Mouse (Mus musculus) limb, embryonic 12.5 days (tissue): Measurements from ENCODE around the gene Thbs4. TPM values are rescaled to one million over a fixed set of nuclear protein-coding genes. Genes with fewer than 3 reads are reported as not detected.
"Not testable (repeated sequence)": the region's sequence is repeated elsewhere in the genome, so short reads cannot be mapped to it uniquely, and the experiment has no call there.

Experiments
- ATAC-seq: fragments of 200-750 bp; cut with Nextera tagmentation; 2 replicates; pipeline ENCODE4 v1.8.0; 2017; ENCODE audit warnings: low read depth, moderate TSS enrichment; ENCODE audit not compliant: insufficient number of reproducible peaks, insufficient read depth, low FRiP score, low TSS enrichment
- H3K27ac ChIP-seq: fragments of 300-500 bp; sonication (generic); 2 replicates; pipeline ENCODE4 v1.5.1; 2016; ENCODE audit warnings: mild to moderate bottlenecking, moderate library complexity
- H3K27me3 ChIP-seq: fragments of 300-500 bp; sonication (generic); 2 replicates; pipeline ENCODE4 v1.6.1; 2016; ENCODE audit warnings: mild to moderate bottlenecking, moderate library complexity
- H3K36me3 ChIP-seq: fragments of 300-500 bp; sonication (generic); 2 replicates; pipeline ENCODE4 v1.6.1; 2016; ENCODE audit warnings: mild to moderate bottlenecking, moderate library complexity
- H3K4me1 ChIP-seq: fragments of 300-500 bp; sonication (generic); replicated peaks from 2 replicates; pipeline ENCODE4 v1.6.1; 2016
- H3K4me2 ChIP-seq: fragments of 300-500 bp; sonication (generic); 2 replicates; pipeline ENCODE4 v1.6.1; 2016; ENCODE audit warnings: mild to moderate bottlenecking, moderate library complexity
- H3K4me3 ChIP-seq: fragments of 300-500 bp; sonication (generic); replicated peaks from 2 replicates; pipeline ENCODE4 v1.5.1; 2016; ENCODE audit warnings: mild to moderate bottlenecking
- H3K9ac ChIP-seq: fragments of 300-500 bp; sonication (generic); replicated peaks from 2 replicates; pipeline ENCODE4 v1.6.1; 2016; ENCODE audit warnings: mild to moderate bottlenecking, moderate library complexity
- H3K9me3 ChIP-seq: fragments of 300-500 bp; sonication (generic); 2 replicates; pipeline ENCODE4 v1.6.1; 2016; ENCODE audit warnings: mild to moderate bottlenecking, moderate library complexity
- WGBS: fragments of 180-500 bp; shearing (Covaris S2); methylation state at CpG from one replicate; pipeline ENCODE4 v1.1.7; 2016; 5-methylcytosine and 5-hydroxymethylcytosine counted together
- polyA plus RNA-seq: library from polyadenylated mRNA; unstranded; fragments of >200 nt; fragmentation: Nextera tagmentation; extraction: Ambion mirVana; gene quantifications from 2 replicates; pipeline ENCODE4 v1.2.1, GENCODE M21; 2016

Gene Thbs4
- polyA plus RNA-seq, result 2.9 and 4.1 TPM in 2 replicates

GRCm38 (mm10) chr13:92794462-92795214 lies at the start of gene Thbs4:
Thbs4 (minus strand) TSS chr13:92794818.
- H3K9me3 ChIP-seq, result no peaks in the 10 kb centered on the region
- H3K27ac ChIP-seq, result no peak within 1 kb of the TSS
- H3K4me3 ChIP-seq, result peak within 1 kb of the TSS; percentile 46
- H3K9ac ChIP-seq, result peak within 1 kb of the TSS; percentile 48
- WGBS, result 6% methylated on average over 40 of the region's 45 CpGs
- H3K27me3 ChIP-seq, result peaks cover 34% of the 10 kb centered on the region
- no peaks in the 10 kb centered on the region for H3K36me3 ChIP-seq
- peak; percentile 67; the same call in 1 of the 2 replicates for ATAC-seq
- H3K4me1 ChIP-seq, result peaks cover 10% of the 10 kb centered on the region
- peak within 1 kb of the TSS; percentile 74 for H3K4me2 ChIP-seq

GRCm38 (mm10) chr13:92833162-92833561 lies 38.5 kb upstream of the Thbs4 start:
- ATAC-seq, result no peak
- H3K4me2 ChIP-seq, result no peak overlapping the region
- H3K27ac ChIP-seq, result no peak overlapping the region
- H3K36me3 ChIP-seq, result no peaks in the 10 kb centered on the region
- no peaks in the 10 kb centered on the region for H3K4me1 ChIP-seq
- no peaks in the 10 kb centered on the region for H3K9me3 ChIP-seq
- no peak overlapping the region for H3K4me3 ChIP-seq
- H3K27me3 ChIP-seq, result no peaks in the 10 kb centered on the region
- WGBS, result 91% methylated on average over 4 of the region's 4 CpGs
- no peak overlapping the region for H3K9ac ChIP-seq

GRCm38 (mm10) chr13:92828820-92829219 lies 34.2 kb upstream of the Thbs4 start:
- WGBS, result 58% methylated on average over 10 of the region's 10 CpGs
- Histone ChIP-seq H3K9ac (no peak overlapping the region), H3K4me3 (no peak overlapping the region), H3K4me2 (0 out of 2 replicates have a peak overlapping the region, but pooled peaks have one; percentile 6), H3K9me3 (no peaks in the 10 kb centered on the region), H3K27me3 (no peaks in the 10 kb centered on the region), H3K27ac (no peak overlapping the region), H3K4me1 (no peaks in the 10 kb centered on the region), H3K36me3 (no peaks in the 10 kb centered on the region)
- no peak for ATAC-seq

GRCm38 (mm10) chr13:92817357-92817756 lies 22.7 kb upstream of the Thbs4 start:
- H3K4me1 ChIP-seq, result 0 out of 2 replicates have a peak, but pooled peaks cover under 1% of the 10 kb centered on the region
- no peaks in the 10 kb centered on the region for H3K9me3 ChIP-seq
- WGBS, result 61% methylated on average over 3 of the region's 3 CpGs
- no peak overlapping the region for H3K9ac ChIP-seq
- ATAC-seq, result no peak
- no peaks in the 10 kb centered on the region for H3K36me3 ChIP-seq
- H3K27ac ChIP-seq, result no peak overlapping the region
- no peak overlapping the region for H3K4me2 ChIP-seq
- H3K27me3 ChIP-seq, result no peaks in the 10 kb centered on the region
- no peak overlapping the region for H3K4me3 ChIP-seq

- ATAC-seq, result no peak
- H3K36me3 ChIP-seq, result no peaks in the 10 kb centered on the region
- no peak overlapping the region for H3K4me2 ChIP-seq
- no peak overlapping the region for H3K27ac ChIP-seq
- no peak overlapping the region for H3K9ac ChIP-seq
- WGBS, result 79% methylated on average over 5 of the region's 5 CpGs
- peaks cover 8% of the 10 kb centered on the region; the same call in 1 of the 2 replicates for H3K4me1 ChIP-seq
- no peaks in the 10 kb centered on the region for H3K27me3 ChIP-seq
- no peak overlapping the region for H3K4me3 ChIP-seq
- no peaks in the 10 kb centered on the region for H3K9me3 ChIP-seq
Observed at GRCm38 (mm10) chr13:92816329-92816728, 21.7 kb upstream of the Thbs4 start.

- H3K4me3 ChIP-seq, H3K27ac ChIP-seq, H3K9me3 ChIP-seq, H3K27me3 ChIP-seq, H3K4me2 ChIP-seq, H3K36me3 ChIP-seq, ATAC-seq, H3K9ac ChIP-seq, H3K4me1 ChIP-seq: not testable (repeated sequence)
- 96% methylated on average over 1 of the region's 1 CpGs for WGBS
Observed at GRCm38 (mm10) chr13:92810592-92810991, 16.0 kb upstream of the Thbs4 start.

- no peaks in the 10 kb centered on the region for H3K9me3 ChIP-seq
- 86% methylated on average over 3 of the region's 3 CpGs for WGBS
- peaks cover 13% of the 10 kb centered on the region for H3K4me1 ChIP-seq
- ATAC-seq, result no peak
- H3K27ac ChIP-seq, result no peak overlapping the region
- no peak overlapping the region for H3K4me2 ChIP-seq
- no peaks in the 10 kb centered on the region for H3K27me3 ChIP-seq
- H3K36me3 ChIP-seq, result no peaks in the 10 kb centered on the region
- no peak overlapping the region for H3K9ac ChIP-seq
- H3K4me3 ChIP-seq, result no peak overlapping the region
Observed at GRCm38 (mm10) chr13:92807849-92808248, 13.2 kb upstream of the Thbs4 start.

GRCm38 (mm10) chr13:92806785-92807184 lies 12.2 kb upstream of the Thbs4 start:
- H3K4me1 ChIP-seq, result peaks cover 7% of the 10 kb centered on the region
- no peak overlapping the region for H3K9ac ChIP-seq
- H3K27me3 ChIP-seq, result no peaks in the 10 kb centered on the region
- H3K27ac ChIP-seq, result no peak overlapping the region
- no peak for ATAC-seq
- no peaks in the 10 kb centered on the region for H3K36me3 ChIP-seq
- no peak overlapping the region for H3K4me2 ChIP-seq
- no peak overlapping the region for H3K4me3 ChIP-seq
- no peaks in the 10 kb centered on the region for H3K9me3 ChIP-seq

GRCm38 (mm10) chr13:92799306-92799925 lies 4.8 kb upstream of the Thbs4 start:
- WGBS, result 79% methylated on average over 7 of the region's 7 CpGs
- no peaks in the 10 kb centered on the region for H3K36me3 ChIP-seq
- H3K27ac ChIP-seq, result no peak overlapping the region
- peaks cover 20% of the 10 kb centered on the region for H3K27me3 ChIP-seq
- no peak overlapping the region for H3K4me3 ChIP-seq
- no peak overlapping the region for H3K9ac ChIP-seq
- ATAC-seq, result no peak
- peaks cover 10% of the 10 kb centered on the region for H3K4me1 ChIP-seq
- H3K4me2 ChIP-seq, result no peak overlapping the region
- H3K9me3 ChIP-seq, result no peaks in the 10 kb centered on the region

- ATAC-seq, result no peak
- Histone ChIP-seq H3K9ac (no peak overlapping the region), H3K4me2 (no peak overlapping the region), H3K9me3 (no peaks in the 10 kb centered on the region), H3K27me3 (peaks cover 25% of the 10 kb centered on the region), H3K4me1 (peaks cover 12% of the 10 kb centered on the region), H3K27ac (no peak overlapping the region), H3K4me3 (no peak overlapping the region), H3K36me3 (no peaks in the 10 kb centered on the region)
- WGBS, result 78% methylated on average over 2 of the region's 2 CpGs
Observed at GRCm38 (mm10) chr13:92798830-92799229, 4.2 kb upstream of the Thbs4 start.

- WGBS, result 22% methylated on average over 8 of the region's 8 CpGs
Observed at GRCm38 (mm10) chr13:92793636-92794035, 982 bp downstream of the Thbs4 start.

More at GRCm38 (mm10) chr13:92793636-92794035, 982 bp downstream of the Thbs4 start:
- H3K27ac ChIP-seq, result no peak overlapping the region
- H3K9me3 ChIP-seq, result no peaks in the 10 kb centered on the region
- no peak overlapping the region for H3K9ac ChIP-seq
- H3K4me2 ChIP-seq, result no peak overlapping the region
- H3K4me3 ChIP-seq, result no peak overlapping the region
- peaks cover 10% of the 10 kb centered on the region for H3K4me1 ChIP-seq
- ATAC-seq, result no peak
- no peaks in the 10 kb centered on the region for H3K36me3 ChIP-seq
- H3K27me3 ChIP-seq, result peaks cover 34% of the 10 kb centered on the region
